Mouse (Mus musculus): ENCODE results near the gene Tubg1. TPM values are rescaled to one million over a fixed set of nuclear protein-coding genes. Genes with fewer than 3 reads are reported as not detected.

Tubg1 gene
- 0.98 TPM for polyA plus RNA-seq (2014; fragmentation: Illumina TruSeq; extraction: RNeasy Lipid Tissue Mini Kit (QIAGEN cat#74804); ENCODE audit: low read depth, low replicate concordance)

GRCm38 (mm10) chr11:101119761-101120544 lies at the start of gene Tubg1, which contains the start of gene Retreg3:
Gene Tubg1, plus strand, starts transcription at chr11:101119938.
Gene Retreg3, minus strand, starts transcription at chr11:101119893.

GRCm38 (mm10) chr11:101078121-101078520 lies 41.6 kb upstream of the Tubg1 start, which contains the start of gene Hsd17b1:
Gene Hsd17b1, plus strand, starts transcription at chr11:101078411.

GRCm38 (mm10) chr11:101082208-101083082 lies 37.3 kb upstream of the Tubg1 start, which contains the start of gene Coasy:
Gene Coasy, plus strand, starts transcription at chr11:101082565.

GRCm38 (mm10) chr11:101086756-101087681 lies 32.7 kb upstream of the Tubg1 start, which contains the start of gene Mlx:
Gene Mlx, plus strand, starts transcription at chr11:101087277.

GRCm38 (mm10) chr11:101095314-101096024 lies 24.3 kb upstream of the Tubg1 start, which contains the start of gene Psmc3ip:
Gene Psmc3ip, minus strand, starts transcription at chr11:101095436.

GRCm38 (mm10) chr11:101155728-101156371 lies 36.1 kb downstream of the Tubg1 start, which contains the start of gene Tubg2:
Gene Tubg2, plus strand, starts transcription at chr11:101155907.

GRCm38 (mm10) chr11:101170354-101170810 lies 50.6 kb downstream of the Tubg1 start, which contains the start of gene Cntnap1:
Gene Cntnap1, plus strand, starts transcription at chr11:101170523.

GRCm38 (mm10) chr11:101170811-101171610 lies 51.3 kb downstream of the Tubg1 start, which contains the start of gene Plekhh3:
Gene Plekhh3, minus strand, starts transcription at chr11:101171351.

GRCm38 (mm10) chr11:101174851-101175628 lies 55.3 kb downstream of the Tubg1 start, which contains the start of gene Ccr10:
Gene Ccr10, minus strand, starts transcription at chr11:101175443.

Other genes starting within 250 kb of the Tubg1 start
- 28.1 TPM for gene Stat3, start 180.4 kb upstream of the Tubg1 start, polyA plus RNA-seq (2014; fragmentation: Illumina TruSeq; extraction: RNeasy Lipid Tissue Mini Kit (QIAGEN cat#74804); ENCODE audit: low read depth, low replicate concordance)
- gene Cavin1, start 149.1 kb upstream of the Tubg1 start, polyA plus RNA-seq (2014; fragmentation: Illumina TruSeq; extraction: RNeasy Lipid Tissue Mini Kit (QIAGEN cat#74804); ENCODE audit: low read depth, low replicate concordance), result 61.3 TPM
- 69.0 TPM for gene Atp6v0a1, start 110.5 kb upstream of the Tubg1 start, polyA plus RNA-seq (2014; fragmentation: Illumina TruSeq; extraction: RNeasy Lipid Tissue Mini Kit (QIAGEN cat#74804); ENCODE audit: low read depth, low replicate concordance)
- 0.47 TPM for gene Naglu, start 49.9 kb upstream of the Tubg1 start, polyA plus RNA-seq (2014; fragmentation: Illumina TruSeq; extraction: RNeasy Lipid Tissue Mini Kit (QIAGEN cat#74804); ENCODE audit: low read depth, low replicate concordance)
- gene Hsd17b1, start 41.5 kb upstream of the Tubg1 start, polyA plus RNA-seq (2014; fragmentation: Illumina TruSeq; extraction: RNeasy Lipid Tissue Mini Kit (QIAGEN cat#74804); ENCODE audit: low read depth, low replicate concordance), result not detected
- 2.2 TPM for gene Coasy, start 37.4 kb upstream of the Tubg1 start, polyA plus RNA-seq (2014; fragmentation: Illumina TruSeq; extraction: RNeasy Lipid Tissue Mini Kit (QIAGEN cat#74804); ENCODE audit: low read depth, low replicate concordance)
- gene Mlx, start 32.7 kb upstream of the Tubg1 start, polyA plus RNA-seq (2014; fragmentation: Illumina TruSeq; extraction: RNeasy Lipid Tissue Mini Kit (QIAGEN cat#74804); ENCODE audit: low read depth, low replicate concordance), result 98.1 TPM
- gene Psmc3ip, start 24.5 kb upstream of the Tubg1 start, polyA plus RNA-seq (2014; fragmentation: Illumina TruSeq; extraction: RNeasy Lipid Tissue Mini Kit (QIAGEN cat#74804); ENCODE audit: low read depth, low replicate concordance), result 0.88 TPM
- 54.4 TPM for gene Retreg3, start within 50 bp of the Tubg1 start, polyA plus RNA-seq (2014; fragmentation: Illumina TruSeq; extraction: RNeasy Lipid Tissue Mini Kit (QIAGEN cat#74804); ENCODE audit: low read depth, low replicate concordance)
- 0.25 TPM for gene Tubg2, start 36.0 kb downstream of the Tubg1 start, polyA plus RNA-seq (2014; fragmentation: Illumina TruSeq; extraction: RNeasy Lipid Tissue Mini Kit (QIAGEN cat#74804); ENCODE audit: low read depth, low replicate concordance)
- 0.28 TPM for gene Cntnap1, start 50.6 kb downstream of the Tubg1 start, polyA plus RNA-seq (2014; fragmentation: Illumina TruSeq; extraction: RNeasy Lipid Tissue Mini Kit (QIAGEN cat#74804); ENCODE audit: low read depth, low replicate concordance)
- gene Plekhh3, start 51.4 kb downstream of the Tubg1 start, polyA plus RNA-seq (2014; fragmentation: Illumina TruSeq; extraction: RNeasy Lipid Tissue Mini Kit (QIAGEN cat#74804); ENCODE audit: low read depth, low replicate concordance), result 1.8 TPM
- not detected for gene Ccr10, start 55.5 kb downstream of the Tubg1 start, polyA plus RNA-seq (2014; fragmentation: Illumina TruSeq; extraction: RNeasy Lipid Tissue Mini Kit (QIAGEN cat#74804); ENCODE audit: low read depth, low replicate concordance)
- gene Ezh1, start 106.5 kb downstream of the Tubg1 start, polyA plus RNA-seq (2014; fragmentation: Illumina TruSeq; extraction: RNeasy Lipid Tissue Mini Kit (QIAGEN cat#74804); ENCODE audit: low read depth, low replicate concordance), result 48.0 TPM
- 4.3 TPM for gene Ramp2, start 126.1 kb downstream of the Tubg1 start, polyA plus RNA-seq (2014; fragmentation: Illumina TruSeq; extraction: RNeasy Lipid Tissue Mini Kit (QIAGEN cat#74804); ENCODE audit: low read depth, low replicate concordance)
- gene Vps25, start 133.8 kb downstream of the Tubg1 start, polyA plus RNA-seq (2014; fragmentation: Illumina TruSeq; extraction: RNeasy Lipid Tissue Mini Kit (QIAGEN cat#74804); ENCODE audit: low read depth, low replicate concordance), result 81.9 TPM
- 1.0 TPM for gene Wnk4, start 140.6 kb downstream of the Tubg1 start, polyA plus RNA-seq (2014; fragmentation: Illumina TruSeq; extraction: RNeasy Lipid Tissue Mini Kit (QIAGEN cat#74804); ENCODE audit: low read depth, low replicate concordance)
- gene Cntd1, start 159.1 kb downstream of the Tubg1 start, polyA plus RNA-seq (2014; fragmentation: Illumina TruSeq; extraction: RNeasy Lipid Tissue Mini Kit (QIAGEN cat#74804); ENCODE audit: low read depth, low replicate concordance), result 8.1 TPM
- gene Coa3, start 159.2 kb downstream of the Tubg1 start, polyA plus RNA-seq (2014; fragmentation: Illumina TruSeq; extraction: RNeasy Lipid Tissue Mini Kit (QIAGEN cat#74804); ENCODE audit: low read depth, low replicate concordance), result 9.6 TPM
- gene Becn1, start 182.3 kb downstream of the Tubg1 start, polyA plus RNA-seq (2014; fragmentation: Illumina TruSeq; extraction: RNeasy Lipid Tissue Mini Kit (QIAGEN cat#74804); ENCODE audit: low read depth, low replicate concordance), result 138 TPM
- gene Psme3, start 196.3 kb downstream of the Tubg1 start, polyA plus RNA-seq (2014; fragmentation: Illumina TruSeq; extraction: RNeasy Lipid Tissue Mini Kit (QIAGEN cat#74804); ENCODE audit: low read depth, low replicate concordance), result 161 TPM
- 0.38 TPM for gene Aoc2, start 205.1 kb downstream of the Tubg1 start, polyA plus RNA-seq (2014; fragmentation: Illumina TruSeq; extraction: RNeasy Lipid Tissue Mini Kit (QIAGEN cat#74804); ENCODE audit: low read depth, low replicate concordance)
- gene Aoc3, start 210.7 kb downstream of the Tubg1 start, polyA plus RNA-seq (2014; fragmentation: Illumina TruSeq; extraction: RNeasy Lipid Tissue Mini Kit (QIAGEN cat#74804); ENCODE audit: low read depth, low replicate concordance), result 15.5 TPM
- not detected for gene G6pc, start 247.6 kb downstream of the Tubg1 start, polyA plus RNA-seq (2014; fragmentation: Illumina TruSeq; extraction: RNeasy Lipid Tissue Mini Kit (QIAGEN cat#74804); ENCODE audit: low read depth, low replicate concordance)